Mouse (Mus musculus) MEL (cell line): ENCODE results near the gene Vdr. TPM values are rescaled to one million over a fixed set of nuclear protein-coding genes. Genes with fewer than 3 reads are reported as not detected.

ENCODE experiments used
- DNase-seq: peaks from one replicate; pipeline ENCODE4 v3.0.0; 2011; ENCODE audit warnings: low read depth, low spot score
- H3K27ac ChIP-seq: 2 replicates; pipeline ENCODE4 v1.5.1; 2012; ENCODE audit warnings: low read depth, mild to moderate bottlenecking, control low read depth, low read length, moderate library complexity; ENCODE audit not compliant: control insufficient read depth
- H3K27me3 ChIP-seq, 2 experiments: fragments of 150-350 bp in 1 of 2; sonication (generic) in 1 of 2; 2 replicates each; pipeline ENCODE4 v1.6.1; 2012; ENCODE audit warnings: low read length in 2 of 2, mild to moderate bottlenecking in 2 of 2, improper control_type of control experiment in 1 of 2, moderate library complexity in 1 of 2; ENCODE audit not compliant: insufficient read depth in 2 of 2, control insufficient read depth in 1 of 2
- H3K36me3 ChIP-seq, 2 experiments: 2 replicates each; pipeline ENCODE4 v1.6.1; 2012 to 2014; ENCODE audit warnings: low read length in 2 of 2, improper control_type of control experiment in 1 of 2, inconsistent platforms in 1 of 2, mild to moderate bottlenecking in 1 of 2; ENCODE audit not compliant: insufficient read depth in 2 of 2, control insufficient read depth in 1 of 2
- H3K4me1 ChIP-seq, 2 experiments: fragments of 150-350 bp in 1 of 2; sonication (generic) in 1 of 2; 2 replicates each; pipeline ENCODE4 v1.6.1; 2012; ENCODE audit warnings: low read length in 2 of 2, improper control_type of control experiment in 1 of 2, mild to moderate bottlenecking in 1 of 2; ENCODE audit not compliant: insufficient read depth in 2 of 2, control insufficient read depth in 1 of 2
- H3K4me3 ChIP-seq, 2 experiments: fragments of 150-350 bp in 1 of 2; sonication (generic) in 1 of 2; 2 replicates each; pipeline ENCODE4 v1.5.1; 2012; ENCODE audit warnings: low read depth in 2 of 2, low read length in 2 of 2, mild to moderate bottlenecking in 2 of 2, moderate library complexity in 2 of 2, control low read depth in 1 of 2, improper control_type of control experiment in 1 of 2; ENCODE audit not compliant: control insufficient read depth in 1 of 2, insufficient read depth in 1 of 2
- H3K79me2 ChIP-seq: 2 replicates; pipeline ENCODE4 v1.6.1; 2012; ENCODE audit warnings: mild to moderate bottlenecking, low read length, moderate library complexity; ENCODE audit not compliant: control insufficient read depth, poor library complexity, insufficient read depth
- H3K9ac ChIP-seq: 2 replicates; pipeline ENCODE4 v1.6.1; 2012; ENCODE audit warnings: low read depth, mild to moderate bottlenecking, control low read depth, low read length, moderate library complexity; ENCODE audit not compliant: control insufficient read depth, poor library complexity, severe bottlenecking
- H3K9me3 ChIP-seq: fragments of 150-350 bp; sonication (generic); replicated peaks from 2 replicates; pipeline ENCODE4 v1.6.1; 2012; ENCODE audit warnings: mild to moderate bottlenecking, low read length, improper control_type of control experiment, moderate library complexity; ENCODE audit not compliant: insufficient read depth
- CHD1 ChIP-seq: IDR thresholded peaks from 2 replicates; pipeline ENCODE4 v1.6.1; 2012; ENCODE audit warnings: low read depth, mild to moderate bottlenecking, inconsistent platforms, low read length, improper control_type of control experiment
- CTCF ChIP-seq, 3 experiments: IDR thresholded peaks in 2 of 3; conservative IDR thresholded peaks in 1 of 3; 2 replicates each; pipeline ENCODE4 v1.5.1; 2011 to 2012; ENCODE audit warnings: low read length in 3 of 3, low read depth in 2 of 3, mild to moderate bottlenecking in 2 of 3, improper control_type of control experiment in 1 of 3, inconsistent platforms in 1 of 3, mixed read lengths in 1 of 3, moderate library complexity in 1 of 3; ENCODE audit not compliant: control insufficient read depth in 1 of 3, insufficient read depth in 1 of 3, poor library complexity in 1 of 3, severe bottlenecking in 1 of 3
- ELF1 ChIP-seq: IDR thresholded peaks from 2 replicates; pipeline ENCODE4 v1.6.1; 2014; ENCODE audit warnings: low read depth, mild to moderate bottlenecking, inconsistent platforms, low read length, improper control_type of control experiment, moderate library complexity
- EP300 ChIP-seq, 2 experiments: IDR thresholded peaks; 2 replicates each; pipeline ENCODE4 v1.6.1; 2011; ENCODE audit warnings: improper control_type of control experiment in 2 of 2, low read length in 2 of 2, low read depth in 1 of 2, mild to moderate bottlenecking in 1 of 2
- ETS1 ChIP-seq: IDR thresholded peaks from 2 replicates; pipeline ENCODE4 v1.6.1; 2012; ENCODE audit warnings: low read depth, mild to moderate bottlenecking, inconsistent platforms, low read length, improper control_type of control experiment, moderate library complexity
- GABPA ChIP-seq: IDR thresholded peaks from 2 replicates; pipeline ENCODE4 v1.6.1; 2012; ENCODE audit warnings: low read depth, mild to moderate bottlenecking, inconsistent platforms, low read length, improper control_type of control experiment, moderate library complexity
- GATA1 ChIP-seq: IDR thresholded peaks from 2 replicates; pipeline ENCODE4 v1.6.1; 2011; ENCODE audit warnings: low read depth, low read length, improper control_type of control experiment
- HCFC1 ChIP-seq: IDR thresholded peaks from 2 replicates; pipeline ENCODE4 v1.6.1; 2012; ENCODE audit warnings: low read depth, mild to moderate bottlenecking, inconsistent platforms, low read length, improper control_type of control experiment, moderate library complexity
- JUND ChIP-seq: IDR thresholded peaks from 2 replicates; pipeline ENCODE4 v1.6.1; 2011; ENCODE audit warnings: low read depth, mild to moderate bottlenecking, improper control_type of control experiment, low read length
- KAT2A ChIP-seq: conservative IDR thresholded peaks from 2 replicates; pipeline ENCODE4 v1.6.1; 2012; ENCODE audit warnings: low read depth, low read length, improper control_type of control experiment, inconsistent platforms
- MAFK ChIP-seq: IDR thresholded peaks from 2 replicates; pipeline ENCODE4 v1.6.1; 2011; ENCODE audit warnings: low read depth, mild to moderate bottlenecking, low read length, improper control_type of control experiment, borderline replicate concordance
- MAX ChIP-seq: IDR thresholded peaks from 2 replicates; pipeline ENCODE4 v1.6.1; 2011; ENCODE audit warnings: low read length, improper control_type of control experiment
- MAZ ChIP-seq: IDR thresholded peaks from 2 replicates; pipeline ENCODE4 v1.6.1; 2012; ENCODE audit warnings: low read depth, mild to moderate bottlenecking, inconsistent platforms, low read length, improper control_type of control experiment
- MEF2A ChIP-seq: IDR thresholded peaks from 2 replicates; pipeline ENCODE4 v1.6.1; 2014; ENCODE audit warnings: low read depth, mild to moderate bottlenecking, inconsistent platforms, low read length, improper control_type of control experiment; ENCODE audit not compliant: poor library complexity, insufficient replicate concordance, severe bottlenecking; ENCODE audit errors: extremely low read depth
- MXI1 ChIP-seq: IDR thresholded peaks from 2 replicates; pipeline ENCODE4 v1.6.1; 2011; ENCODE audit warnings: mild to moderate bottlenecking, low read depth, low read length, improper control_type of control experiment
- MYC ChIP-seq: IDR thresholded peaks from 2 replicates; pipeline ENCODE4 v1.6.1; 2011; ENCODE audit warnings: low read depth, mild to moderate bottlenecking, low read length, improper control_type of control experiment, moderate library complexity
- NELFE ChIP-seq: IDR thresholded peaks from 2 replicates; pipeline ENCODE4 v1.6.1; 2011; ENCODE audit warnings: low read depth, low read length, improper control_type of control experiment
- NRF1 ChIP-seq: IDR thresholded peaks from 2 replicates; pipeline ENCODE4 v1.6.1; 2014; ENCODE audit warnings: low read depth, mild to moderate bottlenecking, inconsistent platforms, low read length, improper control_type of control experiment, moderate library complexity; ENCODE audit not compliant: poor library complexity, insufficient read depth, severe bottlenecking
- POLR2A ChIP-seq, 2 experiments: IDR thresholded peaks; 2 replicates each; pipeline ENCODE4 v1.6.1; 2011 to 2012; ENCODE audit warnings: low read length in 2 of 2, mild to moderate bottlenecking in 2 of 2, control low read depth in 1 of 2, improper control_type of control experiment in 1 of 2, low read depth in 1 of 2, moderate library complexity in 1 of 2; ENCODE audit not compliant: control insufficient read depth in 1 of 2, insufficient read depth in 1 of 2, poor library complexity in 1 of 2
- POLR2AphosphoS2 ChIP-seq: IDR thresholded peaks from 2 replicates; pipeline ENCODE4 v1.6.1; 2011; ENCODE audit warnings: low read length, improper control_type of control experiment
- POLR2AphosphoS5 ChIP-seq: IDR thresholded peaks from 2 replicates; pipeline ENCODE4 v1.6.1; 2012; ENCODE audit warnings: low read depth, borderline replicate concordance, mild to moderate bottlenecking, inconsistent platforms, low read length, moderate library complexity, mixed read lengths
- RCOR1 ChIP-seq: IDR thresholded peaks from 2 replicates; pipeline ENCODE4 v1.6.1; 2012; ENCODE audit warnings: low read depth, mild to moderate bottlenecking, inconsistent platforms, low read length, improper control_type of control experiment
- SIN3A ChIP-seq: IDR thresholded peaks from 2 replicates; pipeline ENCODE4 v1.6.1; 2012; ENCODE audit warnings: low read length, improper control_type of control experiment, inconsistent platforms
- TAL1 ChIP-seq: IDR thresholded peaks from 2 replicates; pipeline ENCODE4 v1.6.1; 2012; ENCODE audit warnings: mild to moderate bottlenecking, inconsistent platforms, low read length, moderate library complexity, mixed read lengths
- TBP ChIP-seq: IDR thresholded peaks from 2 replicates; pipeline ENCODE4 v1.8.0; 2011; ENCODE audit warnings: low read depth, low read length, improper control_type of control experiment
- TCF12 ChIP-seq: IDR thresholded peaks from 2 replicates; pipeline ENCODE4 v1.6.1; 2014; ENCODE audit warnings: low read depth, mild to moderate bottlenecking, inconsistent platforms, low read length, improper control_type of control experiment, moderate library complexity
- UBTF ChIP-seq: IDR thresholded peaks from 2 replicates; pipeline ENCODE4 v1.6.1; 2012; ENCODE audit warnings: low read depth, mild to moderate bottlenecking, inconsistent platforms, low read length, improper control_type of control experiment, moderate library complexity, borderline replicate concordance; ENCODE audit not compliant: insufficient read depth
- USF1 ChIP-seq: IDR thresholded peaks from 2 replicates; pipeline ENCODE4 v1.6.1; 2014; ENCODE audit warnings: low read depth, mild to moderate bottlenecking, inconsistent platforms, low read length, improper control_type of control experiment, moderate library complexity
- ZC3H11A ChIP-seq: IDR thresholded peaks from 2 replicates; pipeline ENCODE4 v1.6.1; 2012; ENCODE audit warnings: low read depth, mild to moderate bottlenecking, inconsistent platforms, low read length, improper control_type of control experiment
- ZMIZ1 ChIP-seq: IDR thresholded peaks from 2 replicates; pipeline ENCODE4 v1.6.1; 2012; ENCODE audit warnings: low read depth, mild to moderate bottlenecking, inconsistent platforms, low read length, improper control_type of control experiment, moderate library complexity
- ZNF384 ChIP-seq: IDR thresholded peaks from 2 replicates; pipeline ENCODE4 v1.6.1; 2012; ENCODE audit warnings: low read depth, mild to moderate bottlenecking, inconsistent platforms, low read length, improper control_type of control experiment
- polyA plus RNA-seq, 2 experiments: library from polyadenylated mRNA; stranded (reverse) in 1 of 2; unstranded in 1 of 2; fragments of >175 nt in 1 of 2; fragments of >200 nt in 1 of 2; gene quantifications; 2 replicates each; pipeline versions ENCODE4 v1.2.1 to v1.2.4; 2012; ENCODE audit warnings: low replicate concordance in 2 of 2, low read depth in 1 of 2; ENCODE audit not compliant: insufficient read length in 2 of 2, insufficient read depth in 1 of 2, missing spikeins in 1 of 2
- total RNA-seq: library from RNA; depleted of rRNA; stranded (reverse); fragments of 300-350 nt; gene quantifications from 2 replicates; pipeline ENCODE4 v1.2.3, GENCODE M21; 2012

The Vdr gene
- total and polyA plus RNA-seq, 3 experiments: 0.54 to 1.9 TPM; not detected in 1

DNA sequence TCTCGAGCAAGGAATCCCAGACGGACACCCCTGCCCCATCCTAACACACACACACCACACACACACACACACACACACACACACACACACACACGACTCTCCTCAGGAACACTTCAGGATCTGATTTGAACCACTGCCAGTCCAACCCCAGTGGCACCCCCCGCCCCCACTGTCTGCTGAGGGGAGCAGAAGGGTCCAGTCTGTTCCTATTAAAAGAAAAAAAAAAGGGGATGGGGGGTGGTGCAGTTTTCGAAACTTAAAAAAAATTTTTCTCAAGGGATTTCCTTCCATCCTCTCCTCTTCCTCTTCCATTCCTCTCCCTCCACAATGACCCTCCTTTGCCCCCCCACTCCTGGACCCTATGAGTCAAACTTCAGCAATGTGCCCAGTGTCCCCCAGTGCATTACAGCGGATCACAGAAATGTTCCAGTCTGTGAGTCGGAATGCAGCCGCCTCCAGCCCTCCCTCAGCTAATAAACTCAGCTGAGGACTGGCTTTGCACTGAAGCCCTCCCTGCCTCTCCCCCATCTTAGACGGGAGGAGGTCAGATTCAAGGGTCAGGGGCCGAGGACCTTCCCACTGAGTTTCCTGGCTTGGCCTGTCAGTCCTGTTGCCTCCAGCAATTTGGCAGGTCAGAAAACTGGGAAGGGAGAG is 78.3 kb downstream of the Vdr start (continued):
- peak; percentile 77 for TF ChIP-seq ZNF384
- no peak; the same call in 1 of the 2 replicates for TF ChIP-seq RCOR1
- no peak for TF ChIP-seq POLR2A (IDR thresholded peaks at IDR 0.05; ENCODE audit: control insufficient read depth in 1 of 2, insufficient read depth in 1 of 2, low read depth in 1 of 2, low read length in 2 of 2, poor library complexity in 1 of 2)

DNA sequence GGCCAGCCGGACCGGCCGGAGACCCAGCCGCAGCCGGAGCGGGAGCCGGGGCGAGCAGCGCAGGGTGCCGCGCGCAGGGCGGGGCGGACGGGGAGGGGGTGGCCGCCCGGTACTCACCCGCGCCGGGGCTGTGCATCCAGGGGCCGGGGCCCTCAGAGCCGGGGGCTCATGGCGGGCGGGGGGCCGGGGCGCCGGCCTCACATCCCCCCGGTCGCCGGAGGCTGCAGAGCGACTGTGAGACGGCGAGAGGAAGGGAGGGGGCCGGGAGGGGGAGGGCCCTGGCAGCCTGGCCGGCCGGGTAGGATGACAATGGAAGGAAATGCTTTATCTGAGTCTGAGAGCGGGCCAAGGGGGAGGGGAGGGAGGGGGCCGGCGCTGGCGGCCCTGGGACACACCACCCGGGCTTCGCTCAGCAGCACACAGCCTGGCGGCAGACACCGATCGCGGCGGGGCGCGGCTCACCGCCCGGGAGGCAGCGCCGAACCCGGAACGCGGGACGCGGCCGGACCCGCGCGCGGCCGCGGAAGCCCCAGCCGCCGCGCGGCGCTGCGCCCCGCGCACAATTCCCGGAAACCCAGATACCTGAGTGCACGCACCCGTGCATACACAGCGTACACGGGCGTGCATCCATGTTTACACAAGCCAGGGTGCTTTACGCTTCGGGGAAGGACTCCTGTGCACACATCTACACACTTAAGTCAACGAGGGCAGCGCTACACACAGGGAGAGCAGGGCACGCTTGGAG is 79.0 kb downstream of the Vdr start:
- Histone ChIP-seq H3K36me3 (peaks cover 33 to 60% of the 10 kb centered on the region in 2 experiments), H3K27ac (peak overlapping the region; percentile 72), H3K4me1 (peaks cover 38 to 69% of the 10 kb centered on the region in 2 experiments), H3K4me3 (peak overlapping the region; percentile 70 to 79), H3K9me3 (no peaks in the 10 kb centered on the region), H3K79me2 (peaks cover 95% of the 10 kb centered on the region), H3K27me3 (no peaks in the 10 kb centered on the region), H3K9ac (peak overlapping the region; percentile 82)
- peak; percentile 9; the same call in 1 of the 2 replicates for TF ChIP-seq ZMIZ1
- 0 out of 2 replicates have a peak, but pooled peaks have one; percentile 15 for TF ChIP-seq RCOR1
- TF ChIP-seq GATA1: peak; percentile 38; the same call in 1 of the 2 replicates
- TF ChIP-seq ZC3H11A: no peak
- 0 out of 2 replicates have a peak, but pooled peaks have one; percentile 11 for TF ChIP-seq MEF2A
- TF ChIP-seq ELF1: peak; percentile 17; the same call in 1 of the 2 replicates
- TF ChIP-seq TBP: peak; percentile 65
- TF ChIP-seq MAZ: peak; percentile 98
- 0 out of 2 replicates have a peak, but pooled peaks have one; percentile 39 for TF ChIP-seq POLR2AphosphoS5
- no peak for TF ChIP-seq GABPA
- TF ChIP-seq JUND: no peak
- TF ChIP-seq CHD1: peak; percentile 6; the same call in 1 of the 2 replicates
- peak; percentile 71 for TF ChIP-seq MAX
- no peak for TF ChIP-seq TAL1
- peak; percentile 22 for TF ChIP-seq NELFE
- peak; percentile 2 to 70; a peak in 2 of 4 replicates for TF ChIP-seq EP300 (IDR thresholded peaks at IDR 0.05; ENCODE audit: low read depth in 1 of 2, low read length in 2 of 2)
- TF ChIP-seq ETS1: peak; percentile 83
- no peak for TF ChIP-seq ZNF384
- TF ChIP-seq UBTF: peak; percentile 98
- TF ChIP-seq POLR2AphosphoS2: no peak
- TF ChIP-seq MXI1: peak; percentile 46; the same call in 1 of the 2 replicates
- peak in 1 of 3 experiments; percentile 17; a peak in 3 of 6 replicates for TF ChIP-seq CTCF (IDR thresholded peaks at IDR 0.05 in 2 of 3, conservative IDR thresholded peaks at IDR 0.05 in 1 of 3; ENCODE audit: control insufficient read depth in 1 of 3, insufficient read depth in 1 of 3, low read depth in 2 of 3, low read length in 3 of 3, poor library complexity in 1 of 3, severe bottlenecking in 1 of 3)
- no peak for TF ChIP-seq NRF1
- TF ChIP-seq KAT2A: no peak
- TF ChIP-seq HCFC1: 0 out of 2 replicates have a peak, but pooled peaks have one; percentile 49
- TF ChIP-seq SIN3A: peak; percentile 82
- TF ChIP-seq TCF12: peak; percentile 75
- no peak for TF ChIP-seq USF1
- peak; percentile 44 to 48; a peak in 3 of 4 replicates for TF ChIP-seq POLR2A (IDR thresholded peaks at IDR 0.05; ENCODE audit: control insufficient read depth in 1 of 2, insufficient read depth in 1 of 2, low read depth in 1 of 2, low read length in 2 of 2, poor library complexity in 1 of 2)
- peak; percentile 46; the same call in 1 of the 2 replicates for TF ChIP-seq MYC
- no peak for TF ChIP-seq MAFK
- peak; percentile 95 for DNase-seq
